Mouse (Mus musculus) spleen, adult 2 months (tissue): ENCODE measurements around the gene Rhou. TPM values are rescaled to one million over a fixed set of nuclear protein-coding genes. Genes with fewer than 3 reads are reported as not detected.
A peak's percentile ranks its signal among the peaks of the same experiment; 100 is the strongest.

Source experiments
- DNase-seq, 2 experiments: peaks; one replicate each; pipeline versions ENCODE4 v3.0.0 to v3.0.0-alpha.2; 2012 to 2021; ENCODE audit warnings: low spot score in 2 of 2, low read depth in 1 of 2
- H3K27ac ChIP-seq: fragments of 200-500 bp; 2 replicates; pipeline ENCODE4 v1.5.1; 2012; ENCODE audit warnings: low read length, inconsistent platforms; ENCODE audit not compliant: insufficient read depth
- H3K27me3 ChIP-seq: fragments of 200-500 bp; 2 replicates; pipeline ENCODE4 v1.6.1; 2012; ENCODE audit warnings: mild to moderate bottlenecking, moderate library complexity, low read length, inconsistent platforms; ENCODE audit not compliant: control insufficient read depth, insufficient read depth
- H3K36me3 ChIP-seq: fragments of 200-500 bp; 2 replicates; pipeline ENCODE4 v1.6.1; 2012; ENCODE audit warnings: mild to moderate bottlenecking, low read length, inconsistent platforms; ENCODE audit not compliant: control insufficient read depth, insufficient read depth
- H3K4me1 ChIP-seq: fragments of 200-500 bp; 2 replicates; pipeline ENCODE4 v1.6.1; 2011; ENCODE audit warnings: inconsistent platforms; ENCODE audit not compliant: control insufficient read depth, insufficient read depth, insufficient read length
- H3K4me3 ChIP-seq: fragments of 200-500 bp; 2 replicates; pipeline ENCODE4 v1.5.1; 2011; ENCODE audit warnings: mild to moderate bottlenecking, inconsistent platforms; ENCODE audit not compliant: insufficient read depth, insufficient read length; ENCODE audit errors: extremely low read depth
- CTCF ChIP-seq: fragments of 200-500 bp; IDR thresholded peaks from 2 replicates; pipeline ENCODE4 v1.5.1; 2011; ENCODE audit warnings: mild to moderate bottlenecking, inconsistent platforms; ENCODE audit not compliant: insufficient read depth, insufficient read length, insufficient replicate concordance; ENCODE audit errors: extremely low read depth
- POLR2A ChIP-seq: fragments of 200-500 bp; IDR thresholded peaks from 2 replicates; pipeline ENCODE4 v1.6.1; 2011; ENCODE audit warnings: low read depth, low read length, inconsistent platforms
- WGBS: fragments of 180-500 bp; shearing (Covaris S2); methylation state at CpG from one replicate; pipeline ENCODE4 v1.1.7; 2018; 5-methylcytosine and 5-hydroxymethylcytosine counted together
- polyA plus RNA-seq: library from polyadenylated mRNA; depleted of rRNA; stranded (reverse); fragments of >200 nt; gene quantifications from 2 replicates; pipeline ENCODE4 v1.2.3, GENCODE M21; 2012

Gene Rhou
- polyA plus RNA-seq, 1 experiment, result 1.2 TPM

DNA sequence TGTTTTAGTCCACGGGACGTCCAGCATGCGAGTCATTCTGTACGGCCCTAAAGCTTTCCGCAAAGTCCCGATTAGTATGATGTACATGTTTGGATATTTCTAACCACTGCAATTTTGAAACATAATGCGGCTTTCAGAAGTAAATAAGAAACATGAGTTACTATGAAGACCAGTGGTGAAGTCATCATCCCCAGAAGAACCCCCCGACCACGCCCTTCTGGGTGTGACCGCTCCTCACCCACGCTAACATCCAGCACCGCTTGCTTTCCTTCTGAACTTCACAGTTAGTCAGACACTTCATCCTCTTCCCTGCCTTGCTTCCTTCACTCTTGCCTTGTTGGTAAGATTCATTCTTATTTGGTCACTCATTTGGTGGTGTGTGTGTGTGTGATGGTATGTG, 4.2 kb upstream of the Rhou start:
- TF ChIP-seq POLR2A (no peak), CTCF (no peak)
- Histone ChIP-seq H3K27me3 (peaks cover 11% of the 10 kb centered on the region), H3K4me3 (no peak overlapping the region), H3K4me1 (no peaks in the 10 kb centered on the region), H3K36me3 (no peaks in the 10 kb centered on the region), H3K27ac (no peak overlapping the region)
- whole genome bisulfite sequencing, result 91% methylated on average over 12 of the region's 12 CpGs
- no peak for DNase-seq

GRCm38 (mm10) chr8:123651390-123652098, 2.2 kb upstream of the Rhou start:
- 82% methylated on average over 5 of the region's 5 CpGs for WGBS
- Histone ChIP-seq H3K4me3 (no peak overlapping the region), H3K4me1 (no peaks in the 10 kb centered on the region), H3K36me3 (no peaks in the 10 kb centered on the region), H3K27me3 (peaks cover 14% of the 10 kb centered on the region), H3K27ac (no peak overlapping the region)
- no peak for DNase-seq
- TF ChIP-seq CTCF (no peak), POLR2A (no peak)

DNA sequence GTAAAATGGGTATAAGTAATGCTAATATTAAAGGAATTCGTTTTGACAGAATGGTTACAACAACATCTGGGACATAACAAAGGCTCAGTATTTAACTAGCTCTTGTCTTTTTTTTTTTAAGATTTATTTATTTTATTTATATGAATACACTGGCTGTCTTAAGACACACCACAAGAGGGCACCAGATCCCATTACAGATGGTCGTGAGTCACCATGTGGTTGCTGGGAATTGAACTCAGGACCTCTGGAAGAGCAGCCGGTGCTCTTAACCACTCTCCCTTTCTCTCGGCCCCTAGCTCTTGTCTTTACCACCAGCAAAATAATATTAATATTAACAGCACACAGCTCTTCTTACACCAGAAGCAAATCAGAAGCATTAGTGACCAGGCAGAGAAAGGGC, 1.1 kb upstream of the Rhou start:
- TF ChIP-seq POLR2A (no peak), CTCF (no peak)
- H3K36me3 ChIP-seq, result no peaks in the 10 kb centered on the region
- no peak overlapping the region for H3K27ac ChIP-seq
- peaks cover 14% of the 10 kb centered on the region for H3K27me3 ChIP-seq
- no peaks in the 10 kb centered on the region for H3K4me1 ChIP-seq
- 67% methylated on average over 4 of the region's 4 CpGs for WGBS
- DNase-seq, result no peak
- H3K4me3 ChIP-seq, result no peak overlapping the region

DNA sequence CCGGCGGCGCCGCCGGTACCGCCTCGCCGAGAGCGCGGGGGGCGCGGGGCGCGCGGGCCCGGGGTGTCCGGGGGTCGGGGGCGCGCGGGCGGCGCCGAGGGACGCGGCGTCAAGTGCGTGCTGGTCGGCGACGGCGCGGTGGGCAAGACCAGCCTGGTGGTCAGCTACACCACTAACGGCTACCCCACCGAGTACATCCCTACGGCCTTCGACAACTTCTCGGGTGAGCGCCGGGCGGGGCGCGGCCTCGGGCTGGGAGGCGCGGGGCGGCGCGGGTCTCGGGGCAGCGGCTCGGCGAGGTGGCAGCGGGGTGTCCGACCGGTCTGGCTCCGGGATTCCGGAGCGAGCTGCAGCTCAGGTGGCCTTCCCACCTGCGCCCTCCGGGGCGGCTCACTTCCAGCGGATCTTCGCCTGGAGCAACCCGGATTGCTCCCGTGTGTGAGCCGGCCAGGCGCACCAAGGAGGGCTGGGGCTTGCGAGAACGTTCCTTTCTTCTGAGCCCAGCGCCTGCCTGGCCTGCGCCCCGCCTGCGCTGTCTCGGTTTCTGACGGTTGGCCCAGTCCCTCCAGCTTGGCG, 353 bp downstream of the Rhou start:
- WGBS, result 4% methylated on average over 72 of the region's 77 CpGs
- DNase-seq, result no peak
- peak overlapping the region; percentile 48; the same call in 1 of the 2 replicates for H3K4me3 ChIP-seq
- no peaks in the 10 kb centered on the region for H3K36me3 ChIP-seq
- H3K27me3 ChIP-seq, result peaks cover 14% of the 10 kb centered on the region
- TF ChIP-seq POLR2A (no peak), CTCF (no peak)
- no peaks in the 10 kb centered on the region for H3K4me1 ChIP-seq
- no peak overlapping the region for H3K27ac ChIP-seq

DNA sequence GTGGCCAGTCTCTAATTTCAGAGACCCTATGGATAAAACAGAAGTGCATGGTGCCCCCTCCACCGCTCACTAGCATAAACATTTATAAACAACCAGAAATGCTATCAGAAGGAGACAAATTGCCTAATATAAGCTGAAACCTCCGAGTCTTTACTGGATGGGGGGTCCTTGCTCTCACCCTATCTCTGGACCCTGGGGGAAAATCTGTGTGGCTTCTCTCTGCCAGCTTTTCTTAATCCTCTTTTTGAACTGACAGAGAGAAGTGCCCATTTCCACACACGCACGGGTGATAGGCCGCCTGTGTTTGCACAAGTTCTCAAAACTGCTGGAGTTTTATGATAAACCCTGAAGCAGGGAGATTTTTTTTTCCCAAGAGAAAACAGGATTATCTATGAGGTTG, 1.0 kb downstream of the Rhou start:
- Histone ChIP-seq H3K4me3 (no peak overlapping the region; the same call in 1 of the 2 replicates), H3K27ac (no peak overlapping the region), H3K4me1 (no peaks in the 10 kb centered on the region), H3K27me3 (peaks cover 14% of the 10 kb centered on the region), H3K36me3 (no peaks in the 10 kb centered on the region)
- TF ChIP-seq CTCF (no peak), POLR2A (no peak)
- no peak for DNase-seq
- 62% methylated on average over 5 of the region's 5 CpGs for WGBS

- TF ChIP-seq CTCF (no peak), POLR2A (no peak)
- Histone ChIP-seq H3K27ac (no peak overlapping the region), H3K27me3 (peaks cover 14% of the 10 kb centered on the region), H3K4me3 (no peak overlapping the region), H3K4me1 (no peaks in the 10 kb centered on the region), H3K36me3 (no peaks in the 10 kb centered on the region)
- DNase-seq, result no peak
- 45% methylated on average over 8 of the region's 8 CpGs for WGBS
These were observed 1.6 kb downstream of the Rhou start for GRCm38 (mm10) chr8:123655351-123655779.

- H3K4me1 ChIP-seq, result no peaks in the 10 kb centered on the region
These were observed 4.1 kb downstream of the Rhou start for GRCm38 (mm10) chr8:123657826-123658225.

More at GRCm38 (mm10) chr8:123657826-123658225, 4.1 kb downstream of the Rhou start:
- 84% methylated on average over 8 of the region's 8 CpGs for WGBS
- DNase-seq, result no peak
- no peak overlapping the region for H3K27ac ChIP-seq
- H3K36me3 ChIP-seq, result no peaks in the 10 kb centered on the region
- H3K4me3 ChIP-seq, result no peak overlapping the region
- H3K27me3 ChIP-seq, result peaks cover 14% of the 10 kb centered on the region
- TF ChIP-seq CTCF (no peak), POLR2A (no peak)
